Mouse (Mus musculus) kidney, embryonic 15.5 days (tissue): ENCODE results near the gene Stard8. TPM values are rescaled to one million over a fixed set of nuclear protein-coding genes. Genes with fewer than 3 reads are reported as not detected.
"Not testable (repeated sequence)": the region's sequence is repeated elsewhere in the genome, so short reads cannot be mapped to it uniquely, and the experiment has no call there.

ENCODE experiments used
- ATAC-seq: fragments of 200-750 bp; cut with Nextera tagmentation; replicated peaks from 2 replicates; pipeline ENCODE4 v1.8.0; 2017; ENCODE audit warnings: moderate TSS enrichment; ENCODE audit not compliant: low FRiP score
- H3K27ac ChIP-seq: fragments of 300-500 bp; sonication (generic); 2 replicates; pipeline ENCODE4 v1.5.1; 2015; ENCODE audit warnings: mild to moderate bottlenecking, inconsistent platforms
- H3K27me3 ChIP-seq: fragments of 300-500 bp; sonication (generic); 2 replicates; pipeline ENCODE4 v1.6.1; 2015; ENCODE audit warnings: inconsistent platforms
- H3K36me3 ChIP-seq: fragments of 300-500 bp; sonication (generic); 2 replicates; pipeline ENCODE4 v1.6.1; 2015; ENCODE audit warnings: inconsistent platforms
- H3K4me1 ChIP-seq: fragments of 300-500 bp; sonication (generic); 2 replicates; pipeline ENCODE4 v1.6.1; 2015; ENCODE audit warnings: inconsistent platforms
- H3K4me2 ChIP-seq: fragments of 300-500 bp; sonication (generic); 2 replicates; pipeline ENCODE4 v1.6.1; 2015; ENCODE audit warnings: moderate library complexity, mild to moderate bottlenecking, inconsistent platforms
- H3K4me3 ChIP-seq: fragments of 300-500 bp; sonication (generic); replicated peaks from 2 replicates; pipeline ENCODE4 v1.5.1; 2015; ENCODE audit warnings: mild to moderate bottlenecking, inconsistent platforms
- H3K9ac ChIP-seq: fragments of 300-500 bp; sonication (generic); 2 replicates; pipeline ENCODE4 v1.6.1; 2015; ENCODE audit warnings: mild to moderate bottlenecking, inconsistent platforms
- H3K9me3 ChIP-seq: fragments of 300-500 bp; sonication (generic); replicated peaks from 2 replicates; pipeline ENCODE4 v1.6.1; 2016; ENCODE audit warnings: inconsistent platforms
- WGBS: fragments of 180-500 bp; shearing (Covaris S2); methylation state at CpG from one replicate; pipeline ENCODE4 v1.1.7; 2015; ENCODE audit warnings: mixed read lengths; 5-methylcytosine and 5-hydroxymethylcytosine counted together
- polyA plus RNA-seq: library from polyadenylated mRNA; unstranded; fragments of >200 nt; fragmentation: Nextera tagmentation; extraction: Ambion mirVana; gene quantifications from 2 replicates; pipeline ENCODE4 v1.2.1, GENCODE M21; 2015

Gene Stard8
- polyA plus RNA-seq, 1 experiment from 2014 or later: 15.8 TPM

GRCm38 (mm10) chrX:99072596-99072995 is 69.5 kb downstream of the Stard8 start:
- no peak for ATAC-seq
- Histone ChIP-seq H3K27me3 (peaks cover 31% of the 10 kb centered on the region), H3K9ac (no peak overlapping the region), H3K4me1 (no peaks in the 10 kb centered on the region), H3K4me2 (no peak overlapping the region), H3K27ac (no peak overlapping the region), H3K9me3 (no peaks in the 10 kb centered on the region), H3K4me3 (no peak overlapping the region), H3K36me3 (0 out of 2 replicates have a peak, but pooled peaks cover 10% of the 10 kb centered on the region)
- 94% methylated on average over 13 of the region's 13 CpGs for WGBS

GRCm38 (mm10) chrX:99075111-99075510 is 72.1 kb downstream of the Stard8 start:
- no peaks in the 10 kb centered on the region for H3K9me3 ChIP-seq
- 81% methylated on average over 5 of the region's 5 CpGs for WGBS
- H3K4me3 ChIP-seq: no peak overlapping the region
- H3K4me1 ChIP-seq: no peaks in the 10 kb centered on the region
- no peak for ATAC-seq
- H3K27me3 ChIP-seq: peaks cover 26% of the 10 kb centered on the region
- no peak overlapping the region for H3K9ac ChIP-seq
- 0 out of 2 replicates have a peak, but pooled peaks cover 5% of the 10 kb centered on the region for H3K36me3 ChIP-seq
- H3K27ac ChIP-seq: no peak overlapping the region
- H3K4me2 ChIP-seq: no peak overlapping the region

- Histone ChIP-seq H3K4me1 (no peaks in the 10 kb centered on the region), H3K36me3 (0 out of 2 replicates have a peak, but pooled peaks cover 4% of the 10 kb centered on the region), H3K9ac (no peak overlapping the region), H3K4me3 (no peak overlapping the region), H3K27ac (no peak overlapping the region), H3K27me3 (peaks cover 21% of the 10 kb centered on the region), H3K4me2 (no peak overlapping the region), H3K9me3 (no peaks in the 10 kb centered on the region)
- WGBS: 76% methylated on average over 4 of the region's 4 CpGs
- ATAC-seq: no peak
Observed at GRCm38 (mm10) chrX:99076460-99076859, 73.4 kb downstream of the Stard8 start.

GRCm38 (mm10) chrX:99078374-99078892 is 75.4 kb downstream of the Stard8 start:
- peaks cover 12% of the 10 kb centered on the region; the same call in 1 of the 2 replicates for H3K27me3 ChIP-seq
- ATAC-seq: peak; percentile 83
- H3K4me3 ChIP-seq, H3K4me1 ChIP-seq, H3K4me2 ChIP-seq, H3K9me3 ChIP-seq, H3K36me3 ChIP-seq, H3K9ac ChIP-seq, H3K27ac ChIP-seq: not testable (repeated sequence)
- WGBS: 85% methylated on average over 5 of the region's 7 CpGs

- no peaks in the 10 kb centered on the region for H3K36me3 ChIP-seq
- no peaks in the 10 kb centered on the region for H3K4me1 ChIP-seq
- ATAC-seq: no peak
- no peak overlapping the region for H3K4me2 ChIP-seq
- H3K9ac ChIP-seq: no peak overlapping the region
- H3K27me3 ChIP-seq: peaks cover 53% of the 10 kb centered on the region
- H3K27ac ChIP-seq: no peak overlapping the region
- WGBS: 85% methylated on average over 2 of the region's 2 CpGs
- no peak overlapping the region for H3K4me3 ChIP-seq
- no peaks in the 10 kb centered on the region for H3K9me3 ChIP-seq
Observed at GRCm38 (mm10) chrX:99092704-99093103, 89.7 kb downstream of the Stard8 start.

GRCm38 (mm10) chrX:99111088-99111724 is 108.2 kb downstream of the Stard8 start:
- ATAC-seq: peak; percentile 74
- H3K9me3 ChIP-seq, H3K36me3 ChIP-seq, H3K9ac ChIP-seq, H3K4me1 ChIP-seq, H3K4me3 ChIP-seq, H3K27ac ChIP-seq, H3K4me2 ChIP-seq: not testable (repeated sequence)
- H3K27me3 ChIP-seq: peaks cover 14% of the 10 kb centered on the region
- 76% methylated on average over 7 of the region's 10 CpGs for WGBS

- H3K27me3 ChIP-seq: peaks cover 24% of the 10 kb centered on the region
- no peak overlapping the region for H3K27ac ChIP-seq
- H3K4me2 ChIP-seq: no peak overlapping the region
- ATAC-seq: no peak
- H3K9me3 ChIP-seq: no peaks in the 10 kb centered on the region
- H3K4me3 ChIP-seq: no peak overlapping the region
- H3K4me1 ChIP-seq: no peaks in the 10 kb centered on the region
- no peak overlapping the region for H3K9ac ChIP-seq
- no peaks in the 10 kb centered on the region for H3K36me3 ChIP-seq
- 88% methylated on average over 5 of the region's 5 CpGs for WGBS
Observed at GRCm38 (mm10) chrX:99119510-99119909, 116.5 kb downstream of the Stard8 start.

Other genes starting within 250 kb of the Stard8 start
- gene Ophn1, start 112.2 kb upstream of the Stard8 start, polyA plus RNA-seq: 17.4 and 17.6 TPM in 2 replicates
- gene Yipf6, start 66.9 kb upstream of the Stard8 start, polyA plus RNA-seq: 20.0 and 22.3 TPM in 2 replicates
- 62.1 and 69.5 TPM in 2 replicates for gene Efnb1, start 132.9 kb downstream of the Stard8 start, polyA plus RNA-seq